Mouse (Mus musculus) left cerebral cortex, adult 11 months (tissue): ENCODE measurements at regions not wholly inside any gene's neighbourhood (a gene's known extent, or its start where the extent isn't known, plus 50 kb on each side); places are given as distances from the start of the nearest gene placed in this dataset.
"Not testable (repeated sequence)": the region's sequence is repeated elsewhere in the genome, so short reads cannot be mapped to it uniquely, and the experiment has no call there.

Experiments
- DNase-seq: peaks from one replicate; pipeline ENCODE4 v3.0.0; 2022; ENCODE audit warnings: low spot score

DNA sequence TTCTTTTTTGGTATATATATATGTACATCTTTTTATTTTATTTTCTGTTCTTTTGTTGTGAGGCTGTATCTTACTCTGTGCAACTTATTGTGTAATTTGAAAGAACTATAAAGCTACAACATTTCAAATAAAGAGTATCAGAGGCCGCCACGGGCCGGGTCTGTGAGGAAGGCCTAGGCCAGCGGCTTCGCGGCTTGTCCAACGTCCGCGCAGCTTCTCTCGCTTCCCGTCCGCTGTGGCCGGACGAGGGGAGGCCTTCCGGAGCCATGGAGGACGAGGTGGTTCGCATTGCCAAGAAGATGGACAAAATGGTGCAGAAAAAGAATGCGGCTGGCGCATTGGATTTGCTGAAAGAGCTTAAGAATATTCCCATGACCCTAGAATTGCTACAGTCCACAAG lies 167.4 kb downstream of the Kif21a start:
- DNase-seq: not testable (repeated sequence)

DNA sequence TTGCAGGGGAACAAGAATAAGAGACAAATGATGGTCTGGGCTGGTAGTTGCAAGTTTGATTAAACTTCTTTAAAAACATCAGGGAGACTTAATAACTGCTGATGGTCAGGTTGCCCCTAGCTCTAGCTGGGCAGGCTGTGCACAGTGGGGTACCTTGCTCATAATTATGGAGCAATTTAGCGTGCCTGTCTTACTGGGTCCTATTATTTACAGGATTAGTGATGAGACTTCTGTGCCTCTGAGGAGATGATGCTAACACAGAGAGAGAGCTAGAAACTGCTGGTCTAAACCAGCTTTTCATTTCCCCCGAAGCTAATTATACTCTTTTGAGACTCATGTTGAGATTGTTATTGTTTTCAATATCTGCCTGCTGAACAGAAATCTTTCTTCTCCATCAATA lies 180.3 kb downstream of the Kif21a start:
- no peak for DNase-seq

GRCm38 (mm10) chr15:90853763-90854162 lies 174.5 kb upstream of the Cpne8 start:
- not testable (repeated sequence) for DNase-seq

DNA sequence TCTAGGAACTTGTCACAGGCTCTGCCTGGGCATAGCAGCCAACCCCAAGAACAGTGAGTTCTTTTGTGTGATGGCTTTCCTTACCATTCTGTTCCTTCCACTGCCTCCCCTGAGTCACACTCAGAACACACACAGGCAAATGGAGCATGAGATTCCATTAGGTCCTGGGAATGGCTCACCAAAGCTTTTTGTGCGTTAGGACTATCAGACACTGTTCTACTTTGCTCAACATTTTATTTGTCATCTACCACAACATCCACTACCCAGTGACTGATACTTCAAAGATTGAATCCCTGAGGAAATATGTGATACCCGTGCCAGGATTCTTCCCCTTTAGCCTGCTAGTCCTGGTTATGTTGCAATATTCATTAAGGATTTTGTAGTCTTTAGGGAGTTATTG lies 172.8 kb upstream of the Cpne8 start:
- DNase-seq: no peak

DNA sequence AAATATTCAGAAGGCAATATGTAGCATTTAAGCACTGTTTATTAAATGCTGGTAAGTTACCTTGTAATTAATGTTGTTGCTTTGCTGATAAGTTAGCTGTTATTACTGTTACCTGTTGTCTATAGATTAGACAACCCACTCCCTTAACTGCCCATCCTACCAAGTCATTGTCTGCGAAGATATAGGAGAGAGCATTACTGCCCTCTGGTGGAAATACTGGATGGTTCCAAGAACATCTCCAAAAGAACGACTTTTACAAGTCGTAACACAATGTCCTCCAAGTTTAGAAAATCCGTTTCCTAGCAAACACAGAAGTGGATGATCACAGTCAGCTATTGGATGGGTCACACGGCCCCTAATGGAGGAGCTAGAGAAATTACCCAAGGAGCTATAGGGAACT lies 162.2 kb upstream of the Cpne8 start:
- peak; percentile 22 for DNase-seq

- DNase-seq: no peak
Measured at GRCm38 (mm10) chr15:90835586-90835985, 156.4 kb upstream of the Cpne8 start.

GRCm38 (mm10) chr15:90827816-90828215 lies 148.6 kb upstream of the Cpne8 start:
- DNase-seq: no peak

- no peak for DNase-seq
Measured at GRCm38 (mm10) chr15:90822306-90822705, 143.1 kb upstream of the Cpne8 start.

DNA sequence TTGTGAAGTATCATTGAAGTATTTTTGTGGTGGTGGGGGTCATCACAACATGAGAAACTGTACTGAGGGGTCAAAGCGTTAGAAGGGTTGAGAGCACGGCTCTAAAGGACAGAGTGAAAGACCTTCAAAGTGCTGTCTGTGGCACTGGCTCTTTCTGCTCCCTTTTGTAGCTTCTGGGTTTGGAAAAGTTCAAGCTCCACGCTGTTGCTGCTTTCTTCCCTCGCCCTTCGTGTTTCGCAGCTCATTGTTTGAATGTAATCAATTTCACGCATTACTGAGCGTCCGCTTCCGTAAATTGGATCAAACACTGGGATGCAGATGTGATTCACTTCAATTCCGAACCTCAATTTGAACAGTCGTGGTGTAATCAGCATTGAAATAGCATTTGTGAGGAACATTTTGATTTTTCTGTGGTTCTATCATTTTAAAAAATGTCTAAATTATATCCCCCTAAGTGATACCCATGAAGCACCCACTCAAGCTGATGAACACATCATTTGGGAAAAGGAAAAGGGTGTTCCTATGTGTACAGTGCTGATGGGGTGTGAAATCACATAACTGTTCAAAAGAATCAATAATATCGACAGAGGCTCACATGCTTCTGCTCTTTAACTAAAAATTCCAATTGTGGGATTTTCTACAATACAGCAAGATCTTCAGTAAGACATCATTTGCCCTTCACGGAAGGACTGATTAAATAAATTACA lies 140.9 kb upstream of the Cpne8 start:
- DNase-seq: no peak

- DNase-seq: no peak
Measured at GRCm38 (mm10) chr15:90818161-90818560, 138.9 kb upstream of the Cpne8 start.

GRCm38 (mm10) chr15:90813907-90814306 lies 134.7 kb upstream of the Cpne8 start:
- DNase-seq: no peak

GRCm38 (mm10) chr15:90810341-90810740 lies 131.1 kb upstream of the Cpne8 start:
- DNase-seq: no peak

GRCm38 (mm10) chr15:90808236-90808635 lies 129.0 kb upstream of the Cpne8 start:
- DNase-seq: no peak

GRCm38 (mm10) chr15:90798056-90798455 lies 118.8 kb upstream of the Cpne8 start:
- no peak for DNase-seq

DNA sequence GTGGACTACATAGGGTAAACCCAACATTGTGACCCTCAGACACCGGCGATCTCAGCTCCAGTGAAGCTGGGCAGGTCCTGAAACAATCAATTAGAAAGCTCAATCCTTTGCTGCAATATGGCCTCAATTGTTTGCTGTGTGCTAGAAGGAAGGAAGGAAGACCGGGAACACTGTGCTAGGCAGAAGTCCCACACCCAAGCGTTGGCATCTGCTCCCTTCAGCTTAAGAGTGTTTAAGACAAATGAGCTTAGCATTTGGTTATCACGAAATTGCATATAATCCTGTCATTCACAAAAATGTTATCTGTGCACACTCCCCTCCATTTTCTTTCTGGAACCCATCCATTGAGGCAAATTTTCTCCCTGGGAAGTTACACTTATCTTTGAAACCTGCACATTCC lies 110.7 kb upstream of the Cpne8 start:
- DNase-seq: no peak

DNA sequence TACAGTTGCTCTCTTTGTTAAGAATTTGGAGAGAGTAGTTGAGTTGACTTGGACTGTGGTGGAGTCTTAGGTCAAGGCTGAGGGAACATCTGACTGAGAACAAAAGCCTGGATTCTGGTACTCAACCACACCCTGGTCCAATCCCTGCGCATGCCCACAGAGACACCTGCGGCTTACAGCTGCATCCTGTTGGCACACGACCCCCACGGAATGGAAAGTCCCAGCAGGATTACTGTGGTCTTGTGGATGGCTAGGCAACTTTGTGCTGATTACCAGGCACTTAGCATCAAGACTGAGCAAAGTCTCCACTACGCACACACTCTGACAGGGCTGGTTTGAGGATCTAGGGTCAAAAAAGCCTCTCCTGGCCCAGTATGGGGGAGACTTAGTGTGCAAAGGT lies 105.5 kb upstream of the Cpne8 start:
- DNase-seq: no peak

GRCm38 (mm10) chr15:90767521-90767920 lies 88.3 kb upstream of the Cpne8 start:
- no peak for DNase-seq

DNA sequence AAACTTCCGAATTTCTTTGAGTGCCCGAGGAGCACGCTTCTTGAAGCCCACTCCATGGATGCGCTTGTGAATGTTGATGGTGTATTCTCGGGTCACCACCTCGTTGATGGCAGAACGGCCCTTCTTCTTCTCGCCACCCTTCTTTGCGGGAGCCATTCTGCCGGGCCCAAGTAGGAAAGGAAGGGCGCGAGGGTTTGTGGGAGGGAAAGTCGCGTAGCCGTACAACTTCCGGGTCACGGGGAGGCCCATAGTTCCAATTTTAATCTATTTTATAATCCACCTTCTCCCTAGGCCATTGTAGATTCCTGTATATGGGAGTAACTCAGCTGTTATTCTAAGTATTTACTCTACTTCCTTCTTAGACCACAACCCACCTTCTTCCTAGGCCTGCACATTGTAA lies 85.3 kb upstream of the Cpne8 start:
- not testable (repeated sequence) for DNase-seq

DNA sequence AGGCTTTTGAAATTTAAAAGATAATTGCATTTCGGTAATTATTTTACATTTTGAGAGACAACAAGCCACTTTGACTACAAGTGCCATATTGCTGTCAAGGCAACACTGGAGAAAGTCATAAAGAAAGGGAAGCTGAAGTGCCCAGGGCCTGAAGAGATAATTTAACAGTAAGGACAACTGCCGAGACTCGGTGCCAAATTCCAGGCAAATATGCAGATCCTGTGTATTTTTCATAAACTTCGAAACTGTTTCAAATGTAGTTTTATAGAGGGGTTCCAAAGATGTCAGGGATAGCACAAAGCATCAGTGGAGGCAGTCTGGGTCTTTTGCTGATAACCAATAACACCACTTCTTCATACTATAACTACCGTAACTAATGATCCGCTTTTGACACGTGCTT lies 54.7 kb upstream of the Cpne8 start:
- no peak for DNase-seq
